Mouse (Mus musculus) c-Kit-positive CD71-positive TER-119-positive erythroid progenitor cells, embryonic 14.5 days (primary cell): ENCODE measurements at regions not wholly inside any gene's neighbourhood (a gene's known extent, or its start where the extent isn't known, plus 50 kb on each side); places are given as distances from the start of the nearest gene placed in this dataset.

Experiments used
- DNase-seq: peaks from one replicate; pipeline ENCODE4 v3.0.0-alpha.2; 2013; ENCODE audit warnings: low spot score

DNA sequence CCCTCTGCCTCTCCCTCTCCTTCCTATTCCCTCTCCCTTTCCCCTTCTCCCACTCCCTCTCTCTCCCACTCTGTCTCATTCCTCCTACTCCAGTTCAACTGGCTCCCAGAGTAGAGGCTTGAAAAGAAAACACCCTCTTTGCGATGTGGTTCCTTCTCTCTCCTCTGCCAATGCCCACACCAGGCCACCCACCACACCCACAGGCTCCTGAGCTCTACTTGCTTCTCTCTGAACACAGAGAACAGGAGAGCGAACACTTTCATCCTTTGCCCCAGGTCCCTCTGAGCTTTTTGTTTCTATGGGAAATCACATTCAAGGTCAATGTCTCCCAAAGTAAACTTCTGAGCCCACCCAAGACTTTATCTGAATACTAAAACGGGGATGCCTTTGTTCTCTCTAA, 155.8 kb downstream of the Insig2 start:
- no peak for DNase-seq

DNA sequence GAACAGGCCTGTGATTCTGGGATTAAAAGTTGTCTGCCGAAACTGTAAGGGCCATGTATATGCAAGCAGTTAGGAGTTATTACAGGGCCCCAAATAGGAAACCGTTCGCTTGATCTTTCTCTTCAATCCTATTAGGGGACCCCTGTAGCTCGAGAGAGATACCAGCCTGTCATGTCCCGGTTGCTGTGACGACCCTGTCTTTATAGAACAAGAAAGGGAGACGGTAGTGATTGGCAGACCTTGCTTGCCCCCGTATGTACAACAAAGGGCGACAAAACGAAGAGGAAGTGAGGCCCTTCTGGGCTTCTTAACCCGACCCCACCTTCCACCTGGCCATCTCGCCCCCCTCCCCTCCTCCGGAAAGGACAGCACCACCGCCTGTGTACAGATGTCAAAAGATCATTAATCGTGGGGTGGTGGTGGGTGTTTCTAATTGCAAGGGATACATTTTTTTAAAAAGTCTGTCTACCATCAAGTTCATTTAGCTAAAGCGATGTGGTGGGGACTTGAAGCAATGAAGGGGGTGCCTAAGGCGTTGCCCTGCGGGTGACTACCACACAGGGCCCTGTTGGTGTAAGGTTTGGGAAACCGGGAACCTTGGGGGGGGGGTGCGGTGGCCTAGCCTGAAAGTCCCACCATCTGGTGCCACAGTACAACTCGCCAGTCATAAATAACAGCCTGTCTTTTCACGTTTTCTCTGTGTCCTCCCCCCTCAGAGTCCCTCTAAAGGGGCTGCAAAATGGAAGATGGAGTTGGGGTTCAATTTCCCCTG, 155.1 kb downstream of the Insig2 start:
- DNase-seq = no peak

DNA sequence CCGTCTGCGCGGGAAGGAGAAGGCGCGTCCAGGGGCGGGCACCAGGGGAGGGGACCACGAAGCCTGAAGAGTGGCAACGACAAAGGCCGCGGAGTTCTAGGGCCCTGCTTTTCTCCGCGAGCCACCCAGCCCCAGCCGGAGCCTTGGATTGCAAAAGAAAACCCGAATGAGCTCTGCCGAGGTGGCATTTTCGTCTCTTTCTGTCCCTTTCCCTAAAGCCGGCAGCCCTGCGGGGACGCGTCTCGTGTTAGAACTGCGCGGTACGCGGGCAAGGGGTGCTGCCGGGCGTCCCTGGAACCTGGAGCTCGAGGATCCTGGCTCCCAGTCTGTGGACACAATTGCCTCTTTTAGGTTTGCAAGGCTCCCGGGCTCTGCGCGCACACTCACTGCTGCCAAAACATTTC, 154.5 kb downstream of the Insig2 start:
- no peak for DNase-seq

DNA sequence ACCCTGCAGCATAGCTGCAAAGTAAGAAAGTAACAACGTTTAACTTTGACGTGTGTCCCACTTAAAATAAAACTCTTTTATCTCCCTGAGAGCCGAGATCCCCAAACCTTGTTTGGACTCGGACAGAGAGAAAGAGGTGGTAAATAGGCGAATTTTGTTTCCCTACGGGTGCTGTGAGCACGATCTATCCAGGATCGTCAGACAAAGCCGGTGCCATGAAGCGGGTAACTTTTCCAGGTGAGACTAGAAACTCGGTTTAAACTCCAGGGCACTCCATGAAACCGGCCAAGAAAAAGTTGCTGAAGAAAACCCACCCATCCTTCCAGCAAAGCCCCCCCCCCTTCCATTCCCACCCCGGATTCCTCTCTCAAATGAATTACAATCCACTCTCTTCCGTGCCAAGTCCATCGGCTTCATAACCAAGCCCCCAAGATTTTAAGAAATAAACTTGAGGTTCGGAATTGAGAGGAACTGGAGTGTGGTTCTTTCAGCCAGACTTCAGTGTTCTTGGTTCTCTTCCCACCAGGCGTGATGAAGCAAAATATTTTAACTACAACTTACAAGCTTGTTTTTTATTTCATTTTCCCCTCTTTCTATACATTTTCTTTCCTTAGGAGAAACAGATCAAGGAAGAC, 153.7 kb downstream of the Insig2 start:
- DNase-seq = no peak

DNA sequence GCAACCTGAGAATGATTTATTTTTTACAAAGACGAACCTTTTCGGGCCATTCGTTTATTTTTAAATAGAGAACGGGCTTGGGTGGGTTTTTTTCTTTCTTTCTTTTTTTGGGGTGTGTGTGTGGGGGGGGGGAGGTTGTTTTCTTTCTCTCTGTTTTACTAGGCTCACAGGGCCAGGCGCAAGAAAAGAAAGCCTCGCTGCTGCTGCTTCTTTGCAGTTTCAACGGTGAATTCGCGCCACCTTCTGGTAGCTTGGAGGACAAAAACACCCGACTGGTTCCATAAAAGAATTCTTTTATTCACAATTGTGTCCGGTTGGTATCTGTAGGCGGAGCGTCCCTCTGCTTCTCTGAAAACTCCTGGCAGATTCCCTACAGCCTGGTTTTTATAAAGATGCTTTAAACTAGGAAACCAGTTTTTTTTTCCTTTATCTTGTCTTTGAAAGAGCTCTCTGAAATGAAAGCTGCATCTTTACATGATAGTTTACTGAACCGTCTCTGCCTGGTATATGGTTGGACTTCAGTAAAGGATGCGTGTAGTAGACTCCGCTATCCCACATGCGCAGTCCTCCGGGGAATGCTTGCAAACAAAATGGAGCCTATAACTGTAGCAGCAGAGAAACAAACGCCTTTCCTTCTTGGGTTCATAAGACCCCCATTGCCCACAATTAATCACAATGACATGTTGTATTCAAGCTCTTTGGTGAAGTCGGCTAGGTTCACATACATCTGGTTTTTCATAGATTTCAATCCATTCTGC, 151.9 kb downstream of the Insig2 start:
- peak; percentile 21 for DNase-seq

DNA sequence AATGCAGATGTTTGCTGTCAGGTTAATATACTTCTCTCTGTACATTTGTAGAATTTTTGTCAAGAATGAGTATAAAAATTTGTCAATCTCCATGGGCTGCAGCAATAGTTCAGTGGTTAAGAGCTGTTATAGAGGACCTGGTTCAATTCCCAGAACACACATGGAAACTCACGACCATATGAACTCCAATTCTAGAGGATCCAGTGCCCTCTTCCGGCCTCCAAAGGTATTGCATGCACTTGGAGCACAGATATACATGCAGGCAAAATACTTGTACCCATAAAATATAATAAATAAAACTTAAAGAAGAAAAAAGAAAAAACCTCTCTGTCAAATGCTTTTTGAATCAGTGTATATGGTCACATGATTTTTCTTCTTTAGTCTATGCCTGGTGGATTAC, 143.5 kb downstream of the Insig2 start:
- DNase-seq = peak; percentile 16

DNA sequence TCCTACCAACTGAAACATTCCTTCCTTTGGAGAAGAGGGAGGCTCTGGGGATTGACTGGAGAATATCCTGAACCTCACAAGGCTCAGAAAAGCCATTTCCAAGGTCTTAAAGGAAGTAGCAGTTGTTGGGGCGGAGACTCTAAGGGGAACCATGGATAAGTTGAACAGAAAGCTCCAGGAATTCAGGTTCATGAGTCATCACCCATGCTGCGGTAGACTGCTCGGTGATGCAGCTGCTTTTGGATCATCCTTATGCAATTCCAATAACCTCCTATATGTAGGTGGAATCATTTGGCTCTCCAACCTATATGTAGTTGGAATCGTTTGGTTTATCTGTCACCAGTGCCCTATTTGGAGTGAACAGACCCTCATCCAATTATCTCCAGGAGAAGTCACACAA, 137.6 kb downstream of the Insig2 start:
- DNase-seq = no peak

DNA sequence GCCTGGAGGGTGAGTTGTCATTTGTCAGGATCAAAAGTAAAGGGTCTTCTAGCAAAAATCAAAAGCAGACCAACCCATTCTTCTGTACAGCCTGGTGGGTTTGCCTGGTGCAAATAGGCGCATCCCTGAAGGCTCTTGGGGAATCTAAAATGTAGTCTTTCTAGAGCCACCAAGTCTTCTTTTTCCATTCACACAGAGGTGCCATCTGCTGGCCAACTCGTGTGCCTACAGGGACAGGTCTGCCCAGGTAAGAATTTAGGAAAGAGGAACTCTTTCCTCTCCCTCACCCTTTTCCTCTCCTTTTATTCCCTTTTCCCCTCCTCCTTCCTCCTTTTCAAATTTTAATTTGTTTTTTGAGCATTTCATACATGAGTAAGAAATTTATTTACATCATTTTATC, 116.5 kb downstream of the Insig2 start:
- no peak for DNase-seq

DNA sequence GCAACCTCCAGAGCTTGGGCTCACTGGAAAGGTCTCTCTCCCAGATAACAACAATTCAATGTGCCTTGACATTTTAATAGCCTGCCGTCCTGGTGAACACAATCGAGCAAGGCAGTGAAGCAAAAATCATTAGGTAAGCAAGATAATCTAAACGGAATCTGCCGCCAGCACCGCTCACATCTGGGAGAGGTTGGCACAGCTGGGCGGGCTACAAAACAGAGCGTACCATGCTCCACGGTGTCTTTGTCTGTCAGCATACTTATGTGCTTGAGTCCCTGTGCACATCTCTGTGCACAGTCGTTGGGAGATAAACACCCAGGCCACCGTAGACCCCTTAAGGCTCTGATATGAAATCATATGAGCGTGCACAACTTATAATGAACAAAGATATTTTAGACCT, 108.1 kb downstream of the Insig2 start:
- no peak for DNase-seq

DNA sequence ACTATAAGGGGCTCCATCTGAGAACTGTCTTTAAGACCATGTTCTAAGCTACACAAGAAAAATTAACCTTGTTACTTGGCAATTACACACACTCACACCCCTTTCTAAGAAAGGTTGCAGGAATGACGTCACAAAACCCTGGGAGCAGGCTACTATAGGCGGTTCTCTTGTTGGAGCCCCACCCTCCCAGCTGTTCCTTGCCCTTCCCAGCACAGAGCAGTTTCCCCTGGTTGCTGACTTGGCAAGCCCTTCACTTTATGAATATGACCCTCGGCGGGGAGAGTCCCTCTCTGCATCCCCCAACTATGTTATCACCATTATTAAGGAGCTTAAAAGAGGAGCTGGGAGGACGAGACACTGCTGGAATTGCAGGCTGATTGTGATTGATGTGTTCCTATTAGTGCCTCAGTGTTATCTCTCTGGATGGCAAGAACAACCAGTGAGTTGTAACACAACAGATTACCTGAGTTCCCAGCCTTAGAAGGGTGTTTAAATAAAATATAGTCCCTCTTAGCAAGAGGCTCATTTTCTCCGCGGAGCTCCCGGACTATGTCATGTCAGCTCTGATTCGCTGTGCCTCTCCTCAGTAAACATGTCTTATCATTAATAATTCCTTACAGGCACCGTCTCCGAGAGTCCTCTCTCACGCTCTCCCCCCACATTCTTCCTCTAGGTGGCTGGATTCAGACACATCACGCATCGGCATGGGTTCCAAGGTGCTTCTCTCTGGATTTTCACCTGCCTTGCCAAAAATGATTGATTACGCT, 105.7 kb downstream of the Insig2 start:
- no peak for DNase-seq

DNA sequence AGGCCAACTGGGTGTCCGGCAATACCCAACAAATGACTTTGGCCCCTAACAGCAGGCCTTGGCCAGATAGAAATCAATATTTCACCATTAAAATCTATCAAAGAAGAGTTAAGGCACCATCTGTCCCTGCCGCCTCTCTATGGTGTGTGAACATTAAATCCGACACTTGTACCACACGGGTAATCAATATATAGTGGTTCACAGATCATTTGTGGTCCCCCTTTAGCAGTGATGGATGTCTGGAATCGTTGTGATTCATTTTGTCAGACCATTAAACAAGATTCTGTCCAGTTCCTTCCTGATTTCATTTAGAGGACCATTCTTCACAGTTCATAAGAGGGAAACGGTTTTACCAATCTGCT, 105.2 kb downstream of the Insig2 start:
- no peak for DNase-seq

DNA sequence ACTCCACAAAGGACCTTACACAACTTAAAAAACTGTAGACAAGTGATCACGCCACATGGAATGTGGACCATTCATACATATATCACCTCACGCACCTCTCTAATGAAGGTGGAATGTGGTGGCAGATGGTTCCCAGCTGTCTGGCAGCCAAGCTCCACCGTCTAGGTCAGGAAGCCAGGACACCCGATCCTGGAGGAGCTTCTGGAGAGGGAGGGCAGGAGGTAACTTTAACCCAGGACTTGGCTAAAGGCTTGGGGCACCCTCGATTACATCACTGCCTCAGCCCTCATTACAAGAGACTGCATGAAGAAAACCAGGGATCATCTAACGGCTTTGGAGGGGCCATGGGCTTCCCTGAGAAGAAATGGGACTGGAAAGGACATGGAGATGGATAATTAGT, 88.8 kb downstream of the Insig2 start:
- DNase-seq = no peak

DNA sequence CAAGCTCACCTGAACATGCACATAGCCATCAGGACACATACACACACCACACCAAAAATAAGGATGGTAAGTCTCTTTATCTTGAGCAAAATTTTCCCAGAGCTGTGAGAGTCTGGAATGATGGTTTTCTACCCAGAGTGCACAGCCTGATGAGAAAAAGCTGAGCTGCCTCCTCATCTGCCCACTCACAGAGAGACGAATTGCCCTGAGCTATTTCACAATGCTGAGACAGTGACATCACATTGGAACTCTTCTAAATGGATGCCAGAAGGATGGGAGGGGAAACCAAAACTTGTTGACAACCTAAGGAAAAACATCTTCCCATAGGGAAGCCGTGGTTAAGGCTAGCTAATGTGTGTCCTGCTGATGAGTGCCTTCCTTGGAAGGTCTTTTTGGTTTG, 84.8 kb downstream of the Insig2 start:
- no peak for DNase-seq

DNA sequence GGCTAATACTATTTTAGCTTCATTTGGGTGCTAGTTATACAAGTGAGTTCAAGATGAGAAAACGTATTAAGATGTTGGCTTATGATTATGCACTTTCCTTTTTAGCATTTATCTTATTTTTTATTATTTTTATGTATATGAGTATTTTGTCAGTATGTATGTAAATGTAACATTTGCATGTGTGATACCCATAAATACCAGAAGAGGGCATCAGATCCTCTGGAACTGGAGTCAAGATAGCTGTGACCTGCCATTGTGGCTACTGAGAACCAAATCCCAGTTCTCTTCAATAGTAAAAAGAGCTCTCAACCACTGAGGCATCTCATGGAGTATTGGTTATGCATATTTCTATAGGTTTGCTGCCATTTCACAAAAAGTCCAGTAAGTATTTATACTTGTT, 83.3 kb downstream of the Insig2 start:
- peak; percentile 3 for DNase-seq

DNA sequence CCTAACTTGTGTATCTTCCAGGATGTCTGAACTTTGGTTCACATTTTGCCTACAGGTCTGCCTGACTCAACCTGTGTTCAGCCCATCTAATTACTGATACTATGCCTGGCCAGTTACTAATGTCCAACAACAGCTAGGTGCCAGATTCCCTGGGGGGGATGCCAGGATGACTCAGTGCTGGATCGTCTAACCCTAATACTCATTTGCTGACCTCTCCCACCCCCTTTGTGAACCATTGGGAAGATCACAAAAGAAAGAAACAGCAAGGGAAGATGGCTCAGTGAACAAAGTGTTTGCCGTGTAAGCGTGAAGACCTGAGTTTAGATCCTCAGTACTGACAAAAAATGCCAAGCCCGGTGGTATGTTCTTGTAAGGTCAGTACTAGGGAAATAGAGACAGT, 81.7 kb downstream of the Insig2 start:
- DNase-seq = no peak

DNA sequence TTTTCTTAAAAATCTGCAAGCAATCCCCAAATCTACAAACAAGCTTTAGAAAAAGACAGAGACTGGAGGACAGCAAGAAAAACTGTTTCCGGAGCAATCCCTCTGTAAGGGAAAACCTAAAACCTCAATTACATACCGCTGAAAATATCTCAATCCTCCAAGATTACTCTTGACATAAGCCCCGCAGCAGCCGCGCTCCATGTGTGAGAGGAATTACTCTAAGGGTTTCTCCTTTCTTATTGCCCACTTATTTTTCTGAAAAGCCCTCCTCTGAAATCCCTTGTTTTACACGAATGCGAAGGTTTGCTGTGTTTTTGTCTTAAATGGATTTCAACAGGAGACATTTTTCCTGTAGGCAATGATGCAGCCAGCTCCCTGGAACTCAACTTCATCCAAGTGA, 80.3 kb downstream of the Insig2 start:
- DNase-seq = no peak

DNA sequence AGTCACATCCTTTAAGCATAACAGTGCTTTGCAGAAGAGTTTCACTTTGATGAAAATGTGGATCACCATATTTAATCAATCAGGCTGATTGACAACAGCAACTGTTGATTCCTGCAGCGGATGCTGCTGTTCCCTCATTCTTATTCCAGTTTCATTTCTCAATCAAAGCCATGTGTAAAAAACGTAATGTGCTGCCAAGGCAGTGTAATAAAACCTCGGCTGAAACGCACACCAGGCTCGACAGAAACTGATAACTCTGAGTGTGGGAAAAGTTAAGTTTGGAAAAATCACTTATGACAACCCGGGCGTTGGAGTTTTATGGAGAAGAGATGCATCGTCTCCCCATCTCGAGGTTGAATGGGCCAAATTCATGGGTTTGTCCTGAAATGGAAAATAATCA, 78.2 kb downstream of the Insig2 start:
- no peak for DNase-seq
